Mouse (Mus musculus): ENCODE data around the gene Dlg1. TPM values are rescaled to one million over a fixed set of nuclear protein-coding genes. Genes with fewer than 3 reads are reported as not detected.
A peak's percentile ranks its signal among the peaks of the same experiment; 100 is the strongest.

The Dlg1 gene
- polyA plus RNA-seq, 1 experiment from 2014 or later: 33.0 TPM

DNA sequence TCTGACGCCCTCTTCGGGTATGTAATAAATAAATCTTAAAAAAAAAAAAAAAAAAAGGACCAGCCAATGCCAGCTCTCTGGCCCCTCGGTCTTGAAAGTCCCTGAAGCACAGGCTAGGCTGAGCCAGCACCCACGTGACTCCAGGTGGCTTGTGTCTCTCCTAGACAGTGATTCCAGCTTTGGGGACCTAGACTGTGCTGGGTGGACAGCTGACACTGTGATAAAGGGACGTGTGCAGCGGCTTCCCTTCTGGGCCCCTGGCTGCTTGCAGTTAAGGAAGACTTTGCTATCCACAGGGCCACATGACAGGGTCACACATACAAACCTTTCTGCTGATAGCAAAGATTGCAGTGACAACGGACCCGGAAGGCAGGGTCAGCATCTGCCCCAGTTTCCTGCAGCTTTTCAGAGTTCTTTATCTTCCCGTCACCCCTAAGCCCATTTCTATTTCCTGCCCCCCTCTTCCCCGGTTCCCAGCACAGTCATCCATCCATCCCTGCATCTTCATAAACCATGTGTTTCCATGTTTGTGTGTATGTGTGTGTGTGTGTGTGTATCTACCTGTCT, 247.1 kb downstream of the Dlg1 start:
- whole genome bisulfite sequencing: 72% methylated on average over 10 of the region's 10 CpGs
- no peak for ATAC-seq (ENCODE audit: insufficient number of reproducible peaks, insufficient read depth, low FRiP score, low TSS enrichment, low read depth)

DNA sequence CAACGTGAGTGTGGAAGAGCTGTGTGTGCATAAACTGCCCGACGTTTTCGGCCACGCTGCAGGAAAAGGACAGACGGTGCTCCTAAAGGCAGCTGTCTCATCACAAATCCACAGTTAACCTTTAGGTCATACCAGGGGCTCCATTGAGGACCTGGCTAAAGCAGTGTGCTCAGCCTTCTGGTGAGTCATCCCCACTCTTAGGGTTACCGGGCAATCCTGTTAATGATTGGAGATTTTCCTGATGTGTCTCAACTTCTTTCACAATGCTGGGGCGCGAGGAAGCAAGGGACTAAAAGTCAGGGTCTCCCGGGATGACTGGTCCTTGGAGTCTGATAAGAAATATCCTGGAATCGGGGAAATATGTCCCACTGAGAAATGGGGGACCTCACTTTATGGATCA, 254.5 kb downstream of the Dlg1 start:
- no peak overlapping the region for H3K27ac ChIP-seq
- ATAC-seq (ENCODE audit: insufficient number of reproducible peaks, insufficient read depth, low FRiP score, low TSS enrichment, low read depth): no peak
- H3K4me1 ChIP-seq: peaks cover 3% of the 10 kb centered on the region; the same call in 1 of the 2 replicates
- no peaks in the 10 kb centered on the region for H3K9me3 ChIP-seq
- WGBS: 76% methylated on average over 11 of the region's 11 CpGs
- no peaks in the 10 kb centered on the region for H3K36me3 ChIP-seq
- no peak overlapping the region for H3K9ac ChIP-seq
- no peak overlapping the region for H3K4me3 ChIP-seq
- H3K27me3 ChIP-seq: no peaks in the 10 kb centered on the region
- H3K4me2 ChIP-seq: no peak overlapping the region

More for the DNA sequence above, 247.1 kb downstream of the Dlg1 start:
- H3K4me1 ChIP-seq: peaks cover 20% of the 10 kb centered on the region
- H3K4me3 ChIP-seq: no peak overlapping the region
- no peak overlapping the region for H3K4me2 ChIP-seq
- H3K9ac ChIP-seq: no peak overlapping the region
- no peaks in the 10 kb centered on the region for H3K27me3 ChIP-seq
- no peaks in the 10 kb centered on the region for H3K36me3 ChIP-seq
- no peak overlapping the region for H3K27ac ChIP-seq
- no peaks in the 10 kb centered on the region for H3K9me3 ChIP-seq

DNA sequence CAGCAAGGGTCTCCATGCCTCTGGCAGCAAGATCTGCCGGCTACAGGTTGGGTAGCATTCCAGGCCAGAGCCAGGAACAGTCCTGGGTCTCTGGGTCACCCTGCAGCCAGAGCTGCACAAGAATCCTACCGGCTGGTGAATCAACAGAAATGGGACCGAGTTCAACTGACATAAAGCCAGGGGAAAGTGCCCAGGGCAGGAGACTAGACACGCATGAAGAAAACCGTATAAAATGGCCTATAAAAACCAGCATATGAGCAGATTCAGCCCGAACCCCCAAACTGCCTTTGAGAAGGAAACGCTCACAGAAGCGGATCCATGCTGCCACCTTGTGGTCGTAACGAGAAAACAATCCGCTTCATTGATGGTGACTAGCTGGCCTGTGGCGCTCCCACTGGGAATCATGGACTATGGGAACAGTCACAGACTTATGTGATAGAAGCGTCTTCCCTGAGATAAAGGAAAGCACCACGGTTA, 255.0 kb downstream of the Dlg1 start:
- H3K4me3 ChIP-seq: no peak overlapping the region
- 0 out of 2 replicates have a peak overlapping the region, but pooled peaks have one; percentile 32 for H3K9ac ChIP-seq
- H3K9me3 ChIP-seq: no peaks in the 10 kb centered on the region
- no peaks in the 10 kb centered on the region for H3K27me3 ChIP-seq
- H3K4me1 ChIP-seq: peaks cover 3% of the 10 kb centered on the region; the same call in 1 of the 2 replicates
- H3K4me2 ChIP-seq: peak overlapping the region; percentile 29
- no peak overlapping the region for H3K27ac ChIP-seq
- H3K36me3 ChIP-seq: no peaks in the 10 kb centered on the region
- WGBS: 2% methylated on average over 14 of the region's 14 CpGs
- ATAC-seq (ENCODE audit: insufficient number of reproducible peaks, insufficient read depth, low FRiP score, low TSS enrichment, low read depth): 0 out of 2 replicates have a peak, but pooled peaks have one; percentile 15

DNA sequence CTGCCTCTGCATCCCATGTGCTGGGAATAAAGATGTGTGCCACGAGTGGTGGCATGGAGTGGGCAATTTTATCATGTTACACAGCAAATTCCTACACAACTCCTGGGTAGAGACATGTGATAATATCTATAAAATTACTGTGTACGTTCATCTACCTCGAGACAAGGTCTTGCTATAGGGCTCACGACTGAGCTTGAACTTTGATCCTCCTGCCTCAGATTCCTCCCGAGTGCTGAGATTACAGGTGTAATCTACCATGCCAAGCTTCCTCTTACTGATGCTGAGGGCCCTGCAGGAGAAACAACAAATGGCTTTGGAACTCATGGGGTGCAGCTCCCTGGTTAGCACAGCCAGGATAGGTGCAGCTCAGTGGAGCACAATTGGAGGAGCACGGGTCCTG, 261.1 kb downstream of the Dlg1 start:
- H3K27me3 ChIP-seq: no peaks in the 10 kb centered on the region
- WGBS: 79% methylated on average over 6 of the region's 6 CpGs
- ATAC-seq (ENCODE audit: insufficient number of reproducible peaks, insufficient read depth, low FRiP score, low TSS enrichment, low read depth): no peak
- no peak overlapping the region for H3K4me2 ChIP-seq
- H3K36me3 ChIP-seq: no peaks in the 10 kb centered on the region
- H3K9ac ChIP-seq: no peak overlapping the region
- no peaks in the 10 kb centered on the region for H3K4me1 ChIP-seq
- H3K9me3 ChIP-seq: no peaks in the 10 kb centered on the region
- no peak overlapping the region for H3K27ac ChIP-seq
- no peak overlapping the region for H3K4me3 ChIP-seq

Other genes with a start within 250 kb of the Dlg1 start
- 23.7 and 31.9 TPM in 2 replicates for gene Bdh1, start 241.2 kb upstream of the Dlg1 start, polyA plus RNA-seq (2015; fragmentation: Nextera tagmentation; extraction: Ambion mirVana)
- gene Meltf, start 215.4 kb downstream of the Dlg1 start, polyA plus RNA-seq (2015; fragmentation: Nextera tagmentation; extraction: Ambion mirVana): 1.3 and 3.7 TPM in 2 replicates